Mouse (Mus musculus) lung, embryonic 15.5 days (tissue): Measurements from ENCODE around the gene Tcte1. TPM values are rescaled to one million over a fixed set of nuclear protein-coding genes. Genes with fewer than 3 reads are reported as not detected.
A peak's percentile ranks its signal among the peaks of the same experiment; 100 is the strongest.

Source experiments
- ATAC-seq: fragments of 200-750 bp; cut with Nextera tagmentation; 2 replicates; pipeline ENCODE4 v1.8.0; 2017; ENCODE audit warnings: moderate number of reproducible peaks, borderline replicate concordance; ENCODE audit not compliant: low FRiP score, low TSS enrichment; ENCODE audit errors: extremely low read depth
- H3K27ac ChIP-seq: fragments of 300-500 bp; sonication (generic); 2 replicates; pipeline ENCODE4 v1.5.1; 2015; ENCODE audit warnings: moderate library complexity, mild to moderate bottlenecking, inconsistent platforms
- H3K27me3 ChIP-seq: fragments of 300-500 bp; sonication (generic); 2 replicates; pipeline ENCODE4 v1.6.1; 2015; ENCODE audit warnings: inconsistent platforms
- H3K36me3 ChIP-seq: fragments of 300-500 bp; sonication (generic); 2 replicates; pipeline ENCODE4 v1.6.1; 2015; ENCODE audit warnings: inconsistent platforms
- H3K4me1 ChIP-seq: fragments of 300-500 bp; sonication (generic); 2 replicates; pipeline ENCODE4 v1.6.1; 2015; ENCODE audit warnings: inconsistent platforms
- H3K4me2 ChIP-seq: fragments of 300-500 bp; sonication (generic); 2 replicates; pipeline ENCODE4 v1.6.1; 2015; ENCODE audit warnings: inconsistent platforms, mild to moderate bottlenecking, moderate library complexity
- H3K4me3 ChIP-seq: fragments of 300-500 bp; sonication (generic); 2 replicates; pipeline ENCODE4 v1.5.1; 2015; ENCODE audit warnings: mild to moderate bottlenecking, inconsistent platforms
- H3K9ac ChIP-seq: fragments of 300-500 bp; sonication (generic); 2 replicates; pipeline ENCODE4 v1.6.1; 2015; ENCODE audit warnings: inconsistent platforms
- H3K9me3 ChIP-seq: fragments of 300-500 bp; sonication (generic); 2 replicates; pipeline ENCODE4 v1.6.1; 2016; ENCODE audit warnings: inconsistent platforms
- WGBS: fragments of 180-500 bp; shearing (Covaris S2); methylation state at CpG from one replicate; pipeline ENCODE4 v1.1.7; 2015; 5-methylcytosine and 5-hydroxymethylcytosine counted together
- polyA plus RNA-seq: library from polyadenylated mRNA; unstranded; fragments of >200 nt; fragmentation: Nextera tagmentation; extraction: Ambion mirVana; gene quantifications from 2 replicates; pipeline ENCODE4 v1.2.1, GENCODE M21; 2015

Tcte1 gene
- polyA plus RNA-seq, 1 experiment from 2014 or later: 0.82 TPM

- peaks cover 93% of the 10 kb centered on the region for H3K27me3 ChIP-seq
- no peak overlapping the region for H3K9ac ChIP-seq
- peaks cover 20% of the 10 kb centered on the region for H3K4me1 ChIP-seq
- no peak overlapping the region for H3K4me3 ChIP-seq
- H3K27ac ChIP-seq: no peak overlapping the region
- H3K36me3 ChIP-seq: no peaks in the 10 kb centered on the region
- 17% methylated on average over 6 of the region's 6 CpGs for whole genome bisulfite sequencing
- no peaks in the 10 kb centered on the region for H3K9me3 ChIP-seq
- ATAC-seq: no peak
- H3K4me2 ChIP-seq: no peak overlapping the region
Measured at GRCm38 (mm10) chr17:45542129-45542528, 18.9 kb downstream of the Tcte1 start.

GRCm38 (mm10) chr17:45542705-45543104 lies 19.5 kb downstream of the Tcte1 start:
- Histone ChIP-seq H3K4me2 (no peak overlapping the region), H3K4me1 (peaks cover 20% of the 10 kb centered on the region), H3K9ac (no peak overlapping the region), H3K9me3 (no peaks in the 10 kb centered on the region), H3K27me3 (peaks cover 96% of the 10 kb centered on the region), H3K36me3 (no peaks in the 10 kb centered on the region), H3K27ac (no peak overlapping the region), H3K4me3 (no peak overlapping the region)
- no peak for ATAC-seq
- WGBS: 66% methylated on average over 2 of the region's 2 CpGs

GRCm38 (mm10) chr17:45543115-45543514 lies 19.9 kb downstream of the Tcte1 start:
- ATAC-seq: no peak
- WGBS: 41% methylated on average over 1 of the region's 1 CpGs
- no peak overlapping the region for H3K9ac ChIP-seq
- H3K36me3 ChIP-seq: no peaks in the 10 kb centered on the region
- no peak overlapping the region for H3K27ac ChIP-seq
- H3K27me3 ChIP-seq: peaks cover 96% of the 10 kb centered on the region
- no peak overlapping the region for H3K4me2 ChIP-seq
- peaks cover 20% of the 10 kb centered on the region for H3K4me1 ChIP-seq
- no peaks in the 10 kb centered on the region for H3K9me3 ChIP-seq
- no peak overlapping the region for H3K4me3 ChIP-seq

GRCm38 (mm10) chr17:45544001-45544872 lies 21.0 kb downstream of the Tcte1 start:
- H3K4me1 ChIP-seq: peaks cover 24% of the 10 kb centered on the region
- WGBS: 8% methylated on average over 24 of the region's 24 CpGs
- H3K9ac ChIP-seq: no peak overlapping the region
- H3K9me3 ChIP-seq: no peaks in the 10 kb centered on the region
- H3K27ac ChIP-seq: no peak overlapping the region
- no peak for ATAC-seq
- peak overlapping the region; percentile 55 for H3K4me2 ChIP-seq
- no peaks in the 10 kb centered on the region for H3K36me3 ChIP-seq
- peaks cover 98% of the 10 kb centered on the region for H3K27me3 ChIP-seq
- H3K4me3 ChIP-seq: peak overlapping the region; percentile 28; the same call in 1 of the 2 replicates

- WGBS: 3% methylated on average over 40 of the region's 46 CpGs
Measured at GRCm38 (mm10) chr17:45544873-45545277, 21.6 kb downstream of the Tcte1 start.

DNA sequence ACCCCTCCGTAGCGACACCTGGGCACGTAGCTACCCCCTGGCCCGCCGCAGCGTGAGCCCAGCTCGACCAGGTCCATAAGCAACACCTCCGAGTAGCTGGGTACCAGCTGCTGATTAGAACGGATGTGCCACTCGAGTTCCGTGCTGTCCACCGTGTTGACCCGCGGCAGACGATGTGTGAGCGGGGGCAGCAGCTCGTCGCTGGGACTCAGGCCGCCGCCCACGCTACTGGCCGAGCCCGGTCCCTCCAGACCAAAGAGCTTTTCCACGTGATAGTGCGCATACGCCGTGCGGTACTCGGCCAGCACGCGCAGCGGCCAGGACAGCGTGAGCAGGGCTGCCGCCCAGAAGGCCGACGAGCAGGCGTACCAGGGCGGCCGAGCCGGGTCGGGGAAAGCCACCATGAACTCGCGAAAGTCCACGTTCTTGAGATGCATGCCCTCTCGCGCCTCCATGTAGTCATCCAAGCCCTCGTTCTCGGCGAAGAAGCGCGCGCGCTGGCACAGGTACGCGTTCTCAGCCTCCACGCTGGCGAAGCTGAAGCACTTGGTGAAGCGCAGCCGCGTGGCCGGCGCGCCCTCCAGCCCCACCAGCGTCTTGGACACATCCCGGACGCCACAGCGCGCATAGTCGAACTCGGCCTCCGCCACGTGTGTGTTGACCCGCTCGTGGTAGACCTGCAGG lies 22.2 kb downstream of the Tcte1 start:
- no peak for ATAC-seq
- H3K27me3 ChIP-seq: peaks cover 93% of the 10 kb centered on the region
- no peaks in the 10 kb centered on the region for H3K36me3 ChIP-seq
- 7% methylated on average over 74 of the region's 74 CpGs for WGBS
- no peak overlapping the region for H3K27ac ChIP-seq
- no peak overlapping the region for H3K9ac ChIP-seq
- H3K4me1 ChIP-seq: peaks cover 31% of the 10 kb centered on the region
- peak overlapping the region; percentile 28 for H3K4me3 ChIP-seq
- no peaks in the 10 kb centered on the region for H3K9me3 ChIP-seq
- H3K4me2 ChIP-seq: peak overlapping the region; percentile 55

More at GRCm38 (mm10) chr17:45544873-45545277, 21.6 kb downstream of the Tcte1 start:
- Histone ChIP-seq H3K4me3 (peak overlapping the region; percentile 28), H3K4me2 (peak overlapping the region; percentile 55), H3K27me3 (peaks cover 96% of the 10 kb centered on the region), H3K27ac (no peak overlapping the region), H3K36me3 (no peaks in the 10 kb centered on the region), H3K4me1 (peaks cover 26% of the 10 kb centered on the region), H3K9ac (no peak overlapping the region), H3K9me3 (no peaks in the 10 kb centered on the region)
- ATAC-seq: no peak

DNA sequence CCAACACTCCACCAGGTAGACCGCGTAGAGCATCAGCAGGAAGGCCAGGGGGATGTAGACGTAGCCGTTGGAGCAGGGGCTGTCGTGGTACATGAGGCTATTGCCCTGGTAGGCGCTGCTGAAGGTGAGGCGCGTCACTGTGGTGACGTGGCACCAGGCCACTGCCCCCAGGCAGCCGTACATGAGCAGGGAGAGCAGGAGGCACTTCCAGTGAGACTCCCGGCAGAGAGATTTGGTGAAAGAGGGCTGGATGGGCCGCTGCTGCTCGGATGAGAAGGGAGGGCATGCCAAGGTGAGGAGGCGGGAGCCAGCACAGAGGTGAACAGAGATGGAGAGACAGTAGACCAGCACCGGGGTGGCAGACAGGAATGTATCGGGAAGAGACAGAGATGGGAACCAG lies 23.7 kb downstream of the Tcte1 start:
- no peak overlapping the region for H3K4me3 ChIP-seq
- H3K27me3 ChIP-seq: peaks cover 91% of the 10 kb centered on the region
- no peak for ATAC-seq
- no peaks in the 10 kb centered on the region for H3K36me3 ChIP-seq
- H3K9ac ChIP-seq: no peak overlapping the region
- H3K4me2 ChIP-seq: no peak overlapping the region
- H3K9me3 ChIP-seq: no peaks in the 10 kb centered on the region
- H3K4me1 ChIP-seq: peaks cover 33% of the 10 kb centered on the region
- WGBS: 69% methylated on average over 16 of the region's 16 CpGs
- H3K27ac ChIP-seq: no peak overlapping the region

DNA sequence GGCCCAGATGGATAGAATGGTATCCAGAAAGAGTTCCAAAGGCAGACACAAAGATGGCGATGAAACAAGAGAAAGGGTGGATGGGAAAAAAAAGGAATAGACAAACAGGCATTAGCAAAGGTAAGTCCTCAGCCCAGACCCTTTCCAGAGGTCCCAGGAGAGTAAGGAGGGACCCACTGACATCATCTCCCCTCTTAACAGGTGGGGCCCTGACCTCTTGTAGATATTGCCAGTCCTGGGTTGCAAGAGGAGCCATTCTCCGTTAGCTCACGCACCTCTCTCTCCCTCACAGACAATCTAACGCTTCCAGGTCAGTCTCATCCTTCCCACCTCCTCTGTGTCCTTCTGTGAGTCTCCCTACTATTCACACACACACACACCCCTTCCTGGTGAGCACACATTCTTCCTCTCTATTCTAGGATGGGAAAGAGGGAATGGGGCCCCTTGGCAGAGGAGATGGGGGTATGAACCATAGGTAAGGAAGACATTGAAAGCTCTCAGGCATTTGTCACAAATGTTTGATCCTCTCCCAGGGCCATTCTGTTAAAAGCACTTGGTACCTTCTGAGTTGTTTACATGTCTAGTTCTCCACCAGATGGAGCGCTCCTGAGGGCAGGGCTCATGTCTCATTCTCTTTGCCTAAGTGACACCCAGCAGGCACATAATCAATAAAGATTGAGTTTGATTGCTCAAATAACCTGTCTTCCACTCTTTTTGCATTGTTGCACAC lies 24.4 kb downstream of the Tcte1 start:
- no peak overlapping the region for H3K4me2 ChIP-seq
- H3K9me3 ChIP-seq: no peaks in the 10 kb centered on the region
- H3K4me3 ChIP-seq: no peak overlapping the region
- 71% methylated on average over 5 of the region's 5 CpGs for WGBS
- H3K27me3 ChIP-seq: peaks cover 84% of the 10 kb centered on the region
- H3K36me3 ChIP-seq: no peaks in the 10 kb centered on the region
- peaks cover 34% of the 10 kb centered on the region for H3K4me1 ChIP-seq
- H3K9ac ChIP-seq: no peak overlapping the region
- no peak overlapping the region for H3K27ac ChIP-seq
- no peak for ATAC-seq

DNA sequence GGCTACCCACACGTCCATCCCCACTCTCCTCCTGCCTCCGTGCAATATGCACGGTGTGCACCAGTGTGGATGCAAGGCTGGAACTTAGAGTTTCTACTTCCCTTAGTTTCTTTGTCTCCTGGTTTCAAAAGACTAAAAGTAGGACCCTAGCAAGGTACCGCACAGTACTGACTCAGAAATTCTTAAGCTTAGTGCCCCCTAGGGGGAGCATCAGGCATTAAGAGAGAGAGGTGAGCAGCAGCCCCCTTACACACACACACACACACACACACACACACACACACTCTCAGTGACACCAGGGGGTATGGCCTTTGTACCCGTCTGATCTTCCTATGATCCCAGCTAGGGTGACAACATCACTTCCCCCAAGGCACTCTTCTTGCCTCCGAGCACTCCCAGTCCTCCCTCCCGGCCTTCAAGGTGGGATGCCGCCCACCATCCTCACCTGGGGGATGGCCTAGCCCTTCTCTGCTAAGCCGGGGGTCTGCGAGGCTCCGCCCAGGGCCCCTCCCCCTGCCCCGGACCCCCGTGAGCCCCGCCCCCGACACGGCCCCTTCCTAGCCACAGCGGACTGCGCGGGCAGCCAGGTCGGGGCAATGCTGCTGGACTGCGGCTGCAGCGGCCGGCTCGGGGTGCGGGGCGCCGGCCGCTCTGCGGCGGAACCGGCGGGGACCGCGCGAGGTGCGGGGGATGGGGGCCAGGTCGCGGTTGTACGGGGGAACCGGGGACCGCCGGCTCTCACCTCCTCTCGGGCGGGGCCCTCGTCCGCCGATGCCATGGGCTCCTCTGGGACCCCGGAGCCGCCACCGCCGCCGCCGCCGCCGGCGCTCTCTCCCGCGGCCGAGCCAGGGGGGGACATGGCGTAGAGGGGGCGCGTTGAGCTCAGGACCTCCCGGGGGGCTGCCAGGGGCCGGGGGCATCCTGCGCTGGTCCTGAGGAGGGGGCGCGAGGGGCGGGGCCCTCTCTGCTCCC lies 25.6 kb downstream of the Tcte1 start:
- ATAC-seq: peak; percentile 25; the same call in 1 of the 2 replicates
- Histone ChIP-seq H3K4me1 (peaks cover 34% of the 10 kb centered on the region), H3K36me3 (no peaks in the 10 kb centered on the region), H3K9ac (peak overlapping the region; percentile 56), H3K4me2 (peak overlapping the region; percentile 100), H3K27me3 (peaks cover 77% of the 10 kb centered on the region), H3K9me3 (no peaks in the 10 kb centered on the region), H3K4me3 (peak overlapping the region; percentile 68), H3K27ac (no peak overlapping the region)
- 3% methylated on average over 53 of the region's 68 CpGs for WGBS

- H3K27me3 ChIP-seq: peaks cover 72% of the 10 kb centered on the region
- no peak within 1 kb of the TSS for H3K27ac ChIP-seq
- peak within 1 kb of the TSS; percentile 56 for H3K9ac ChIP-seq
- H3K9me3 ChIP-seq: no peaks in the 10 kb centered on the region
- peak within 1 kb of the TSS; percentile 100 for H3K4me2 ChIP-seq
- WGBS: 0% methylated on average over 14 of the region's 29 CpGs
- no peak for ATAC-seq
- H3K4me1 ChIP-seq: peaks cover 27% of the 10 kb centered on the region
- peak within 1 kb of the TSS; percentile 68 for H3K4me3 ChIP-seq
- no peaks in the 10 kb centered on the region for H3K36me3 ChIP-seq
Measured at GRCm38 (mm10) chr17:45549617-45550181, 26.5 kb downstream of the Tcte1 start, which contains the start of gene Tmem151b. TSS of gene Tmem151b (minus strand) at chr17:45549677.
